Mouse (Mus musculus) liver, embryonic 14.5 days (tissue): ENCODE results near the gene Kalrn.

Experiments used
- CTCF ChIP-seq: IDR thresholded peaks from 2 replicates; pipeline ENCODE4 v1.5.1; 2016; ENCODE audit warnings: antibody characterized with exemption, low read depth, control low read depth
- EP300 ChIP-seq: IDR thresholded peaks from 2 replicates; pipeline ENCODE4 v1.6.1; 2016; ENCODE audit warnings: antibody characterized with exemption, low read depth

DNA sequence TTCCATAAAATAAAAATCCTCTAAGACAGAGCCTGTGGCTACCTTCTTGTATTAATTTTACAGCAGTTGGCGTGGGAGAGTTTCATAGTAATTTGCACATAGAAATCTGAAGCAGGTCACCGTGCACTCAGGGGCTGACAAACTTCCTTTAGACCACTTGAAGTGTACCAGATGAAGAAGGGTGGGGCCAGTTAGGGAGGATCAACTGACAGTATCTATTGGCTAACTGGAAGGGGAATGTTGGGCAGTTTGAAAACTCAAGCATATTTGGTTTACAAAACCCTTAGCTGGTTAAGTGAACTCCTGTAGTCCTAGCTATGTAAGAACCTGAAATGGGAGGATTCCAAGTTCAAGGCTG, 606.1 kb downstream of the Kalrn start:
- TF ChIP-seq CTCF (no peak), EP300 (no peak)
